Mouse (Mus musculus): ENCODE measurements around the gene Gm44503.

DNA sequence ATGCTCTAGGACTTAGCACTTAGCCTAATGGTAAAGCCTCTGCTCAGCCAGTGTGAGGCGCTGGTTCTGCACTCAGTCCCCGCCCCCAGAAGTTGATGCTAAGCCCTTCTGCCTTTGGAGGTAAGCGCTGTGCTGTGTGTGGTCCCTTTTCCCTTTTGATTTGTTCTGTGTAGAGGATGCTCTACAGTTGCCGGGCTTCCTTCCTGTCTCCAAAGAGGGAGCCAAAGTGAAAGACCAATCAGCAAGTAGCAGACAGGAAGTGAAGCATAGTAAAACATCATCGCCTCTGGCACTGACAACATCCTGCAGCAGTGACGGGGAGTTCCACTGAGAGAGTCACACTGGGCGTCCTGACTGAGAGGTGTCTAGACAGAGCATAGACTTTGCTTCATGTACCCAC, 11.2 kb downstream of the Gm44503 start:
- TF ChIP-seq GATA1 (IDR thresholded peaks at IDR 0.05; ENCODE audit: borderline replicate concordance, low read length): no peak
- TF ChIP-seq FLI1 (IDR thresholded peaks at IDR 0.05; ENCODE audit: low read length): no peak

Data from megakaryocyte, embryonic 14.5 days (primary cell).